ENCODE assay signal across 8 mouse cellular contexts in genomic region chr17:34197904-34198520, GRCm38 (mm10). TPM values are rescaled to one million over a fixed set of nuclear protein-coding genes. Genes with fewer than 3 reads are reported as not detected.
DNase-seq lines count a peak whose midpoint lies in the region; ATAC-seq and TF ChIP-seq lines count a peak whose summit lies in the region.

No protein-coding gene starts in this region.

- peak overlapping the region; percentile 85 to 99 (median 93) for H3K4me3 ChIP-seq in CH12.LX (replicated peaks in 1 of 3; ENCODE audit: low read depth in 2 of 3, low read length in 2 of 3, poor library complexity in 1 of 3)
- peak overlapping the region; percentile 44 for H3K4me3 ChIP-seq in heart, adult 2 months
- peak overlapping the region; percentile 43 for H3K4me3 ChIP-seq in lung, embryonic 14.5 days (ENCODE audit: low read depth, low read length)
- H3K4me3 ChIP-seq in olfactory bulb, adult 2 months (ENCODE audit: insufficient read depth, low read depth, low read length): peak overlapping the region; percentile 49

- no peak for TF ChIP-seq CTCF in CH12.LX (conservative IDR thresholded peaks at IDR 0.05 in 1 of 2, IDR thresholded peaks at IDR 0.05 in 1 of 2; ENCODE audit: low read depth in 2 of 2, low read length in 2 of 2)
- TF ChIP-seq CTCF in heart, adult 2 months (IDR thresholded peaks at IDR 0.05): no peak
- TF ChIP-seq CTCF in lung, embryonic 14.5 days (IDR thresholded peaks at IDR 0.05; ENCODE audit: low read depth): no peak
- TF ChIP-seq CTCF in olfactory bulb, adult 2 months (IDR thresholded peaks at IDR 0.05; ENCODE audit: insufficient read depth, low read depth, low read length): no peak

- H3K4me1 ChIP-seq in CH12.LX (ENCODE audit: control insufficient read depth in 1 of 2, insufficient read depth in 2 of 2): peaks cover 26 to 61% of the 10 kb centered on the region in 2 experiments
- peaks cover 3% of the 10 kb centered on the region; the same call in 1 of the 2 replicates for H3K4me1 ChIP-seq in heart, adult 2 months (ENCODE audit: control insufficient read depth, insufficient read depth, low read length)
- no peaks in the 10 kb centered on the region for H3K4me1 ChIP-seq in lung, embryonic 14.5 days (ENCODE audit: insufficient read depth)
- peaks cover 15% of the 10 kb centered on the region for H3K4me1 ChIP-seq in olfactory bulb, adult 2 months (ENCODE audit: control insufficient read depth, insufficient read depth, low read length)

- no peaks in the 10 kb centered on the region for H3K27me3 ChIP-seq in CH12.LX (replicated peaks)
- H3K27me3 ChIP-seq in heart, adult 2 months (ENCODE audit: control insufficient read depth, insufficient read depth, low read length): no peaks in the 10 kb centered on the region
- H3K27me3 ChIP-seq in lung, embryonic 14.5 days (ENCODE audit: insufficient read depth, low read length): peaks cover 61% of the 10 kb centered on the region

- peaks cover 56% of the 10 kb centered on the region for H3K79me2 ChIP-seq in CH12.LX (replicated peaks; ENCODE audit: control insufficient read depth, extremely low read depth, insufficient read depth, poor library complexity, severe bottlenecking)
- no peaks in the 10 kb centered on the region for H3K79me2 ChIP-seq in heart, adult 2 months (replicated peaks; ENCODE audit: control insufficient read depth, insufficient read depth, low read length)

- peak overlapping the region; percentile 93 for H3K27ac ChIP-seq in CH12.LX (ENCODE audit: insufficient read depth, low read depth)
- peak overlapping the region; percentile 78 for H3K27ac ChIP-seq in heart, adult 2 months
- no peak overlapping the region for H3K27ac ChIP-seq in lung, embryonic 14.5 days (ENCODE audit: low read depth)
- H3K27ac ChIP-seq in olfactory bulb, adult 2 months (ENCODE audit: insufficient read depth, low read depth, low read length): no peak overlapping the region

- WGBS in heart, adult 2 months: 2% methylated on average over 32 of the region's 32 CpGs
- 4% methylated on average over 32 of the region's 32 CpGs for WGBS in lung, embryonic 14.5 days
- 2% methylated on average over 32 of the region's 32 CpGs for WGBS in olfactory bulb, adult 2 months

- H3K9ac ChIP-seq in CH12.LX (ENCODE audit: insufficient read depth, low read depth): peak overlapping the region; percentile 100
- peak overlapping the region; percentile 67 for H3K9ac ChIP-seq in heart, adult 2 months (ENCODE audit: low read depth, low read length)
- H3K9ac ChIP-seq in lung, embryonic 14.5 days: peak overlapping the region; percentile 36

- H3K9me3 ChIP-seq in CH12.LX (replicated peaks; ENCODE audit: low read length): no peaks in the 10 kb centered on the region
- no peaks in the 10 kb centered on the region for H3K9me3 ChIP-seq in lung, embryonic 14.5 days (ENCODE audit: low read depth, low read length)

- TF ChIP-seq POLR2A in CH12.LX (IDR thresholded peaks at IDR 0.05; ENCODE audit: low read depth, low read length): peak; percentile 80
- peak; percentile 79 for TF ChIP-seq POLR2A in heart, adult 2 months (IDR thresholded peaks at IDR 0.05; ENCODE audit: insufficient read depth, low read depth, low read length)
- no peak for TF ChIP-seq POLR2A in olfactory bulb, adult 2 months (IDR thresholded peaks at IDR 0.05; ENCODE audit: insufficient read depth, low read depth, low read length)

- H3K4me2 ChIP-seq in CH12.LX (ENCODE audit: insufficient read depth, low read depth, poor library complexity, severe bottlenecking): peak overlapping the region; percentile 89
- H3K4me2 ChIP-seq in lung, embryonic 14.5 days: peak overlapping the region; percentile 69

- DNase-seq in CH12.LX (ENCODE audit: extremely low read depth): peak; percentile 91
- peak; percentile 73 for DNase-seq in adrenal gland, postnatal 10 days
- DNase-seq in heart, adult 2 months: peak; percentile 76 to 84
- peak; percentile 45 for DNase-seq in kidney, adult 11 months
- DNase-seq in lung, embryonic 14.5 days: peak; percentile 35
- DNase-seq in cerebellum, adult 9-11 months: no peak
- no peak for DNase-seq in layer of hippocampus, adult 11-12 months (ENCODE audit: low spot score)

- TF ChIP-seq EP300 in CH12.LX (IDR thresholded peaks at IDR 0.05; ENCODE audit: low read length): peak; percentile 82
- TF ChIP-seq EP300 in heart, adult 2 months (IDR thresholded peaks at IDR 0.05; ENCODE audit: insufficient read depth, low read depth, low read length): peak; percentile 52; the same call in 1 of the 2 replicates

- peaks cover 53 to 71% of the 10 kb centered on the region in 2 experiments for H3K36me3 ChIP-seq in CH12.LX (replicated peaks in 1 of 2; ENCODE audit: control insufficient read depth in 1 of 2, insufficient read depth in 1 of 2, low read length in 1 of 2)
- H3K36me3 ChIP-seq in heart, adult 2 months (ENCODE audit: control insufficient read depth, insufficient read depth, low read length): no peaks in the 10 kb centered on the region
- no peaks in the 10 kb centered on the region for H3K36me3 ChIP-seq in lung, embryonic 14.5 days (ENCODE audit: insufficient read depth)

- dilution Hi-C loops in CH12.LX (cut with MboI; ENCODE audit: extremely low pct_ligation_motif_present, extremely low pct_unique_long_range_greater_than_20kb, low sequenced_read_pairs): no loop called here

- intact Hi-C loops in heart, adult 2 months (cut with DNase I): loop anchor here (1.0 kb wide), 1 partner anchor 11 kb away; the partner anchor contains the start of genes Psmb9 and Tap1

- TF ChIP-seq RAD21 in CH12.LX (IDR thresholded peaks at IDR 0.05; ENCODE audit: low read depth, low read length): no peak

- peak; percentile 11; the same call in 1 of the 2 replicates for ATAC-seq in lung, embryonic 14.5 days (ENCODE audit: insufficient read depth)

- in situ Hi-C loops in CH12.LX (cut with MboI; ENCODE audit: low pct_ligation_motif_present, low pct_unique_long_range_greater_than_20kb, low sequenced_read_pairs): no loop called here

TF ChIP-seq in CH12.LX, 34 proteins besides CTCF, POLR2A, EP300 and RAD21 (continues in another document):
- TF ChIP-seq MEF2A (IDR thresholded peaks at IDR 0.05; ENCODE audit: borderline replicate concordance, low read depth, low read length) (peak; percentile 74), ZC3H11A (IDR thresholded peaks at IDR 0.05; ENCODE audit: low read depth, low read length) (no peak), ZMIZ1 (IDR thresholded peaks at IDR 0.05; ENCODE audit: low read depth, low read length) (peak; percentile 46), JUND (conservative IDR thresholded peaks at IDR 0.05; ENCODE audit: low read depth, low read length) (no peak), POLR2AphosphoS2 (IDR thresholded peaks at IDR 0.05; ENCODE audit: low read depth, low read length) (no peak; the same call in 1 of the 2 replicates), MYC (IDR thresholded peaks at IDR 0.05; ENCODE audit: low read depth, low read length) (no peak; the same call in 1 of the 2 replicates)

RNA-seq across cellular contexts. Expression of gene Psmb8, which starts 0.5 kb away (rescaled TPM):
- total RNA-seq in CH12.LX (2012; rRNA removed) (989 and 1,092 TPM in 2 replicates), CH12.LX (2014; rRNA removed) (846 and 857 TPM in 2 replicates)
- polyA plus RNA-seq in CH12.LX (2012; ENCODE audit: insufficient read length, low read depth): 652 and 654 TPM in 2 replicates
- 10 to 100 TPM; 22.8 to 29.1 TPM for total RNA-seq in adrenal gland, postnatal 10 days (2021)
- total RNA-seq in heart, adult 2 months (2021): 10 to 100 TPM; 12.3 to 18.9 TPM
- polyA plus RNA-seq in heart, adult 2 months (2012; rRNA removed): 33.5 and 44.2 TPM in 2 replicates
- polyA plus RNA-seq in lung, embryonic 14.5 days (2014; fragmentation: Nextera tagmentation; extraction: Ambion mirVana): 7.9 and 8.9 TPM in 2 replicates
- polyA plus RNA-seq in olfactory bulb, adult 2 months (2012; ENCODE audit: insufficient read depth, insufficient read length, low replicate concordance, missing spikeins): not detected in 2 replicates

RNA-seq across cellular contexts. Expression of gene Tap2, which starts 5.3 kb away (rescaled TPM):
- total RNA-seq in CH12.LX (2012; rRNA removed): 110 and 116 TPM in 2 replicates
- total RNA-seq in CH12.LX (2014; rRNA removed): 54.8 and 62.2 TPM in 2 replicates
- polyA plus RNA-seq in CH12.LX (2012; ENCODE audit: insufficient read length, low read depth): 121 and 124 TPM in 2 replicates
- total RNA-seq in adrenal gland, postnatal 10 days (2021): 10 to 100 TPM; 32.8 to 35.0 TPM
- total RNA-seq in heart, adult 2 months (2021): 10 to 100 TPM; 26.1 to 31.2 TPM
- 25.0 and 26.5 TPM in 2 replicates for polyA plus RNA-seq in heart, adult 2 months (2012; rRNA removed)
- polyA plus RNA-seq in lung, embryonic 14.5 days (2014; fragmentation: Nextera tagmentation; extraction: Ambion mirVana): 3.0 and 3.7 TPM in 2 replicates
- polyA plus RNA-seq in olfactory bulb, adult 2 months (2012; ENCODE audit: insufficient read depth, insufficient read length, low replicate concordance, missing spikeins): 159 TPM in 1 of 2 replicates, not detected in the other

RNA-seq across cellular contexts. Expression of gene Psmb9, which starts 10.4 kb away (rescaled TPM):
- total RNA-seq in CH12.LX (2012; rRNA removed) (435 and 547 TPM in 2 replicates), CH12.LX (2014; rRNA removed) (156 and 159 TPM in 2 replicates)
- polyA plus RNA-seq in CH12.LX (2012; ENCODE audit: insufficient read length, low read depth): 192 and 196 TPM in 2 replicates
- total RNA-seq in adrenal gland, postnatal 10 days (2021): 10 to 100 TPM; 13.5 to 18.2 TPM
- 10 to 100 TPM in 1 of 2 experiments, 1 to 10 TPM in 1; 6.9 to 13.5 TPM for total RNA-seq in heart, adult 2 months (2021)
- 16.0 and 20.5 TPM in 2 replicates for polyA plus RNA-seq in heart, adult 2 months (2012; rRNA removed)
- 3.4 and 4.5 TPM in 2 replicates for polyA plus RNA-seq in lung, embryonic 14.5 days (2014; fragmentation: Nextera tagmentation; extraction: Ambion mirVana)
- polyA plus RNA-seq in olfactory bulb, adult 2 months (2012; ENCODE audit: insufficient read depth, insufficient read length, low replicate concordance, missing spikeins): 272 TPM in 1 of 2 replicates, not detected in the other

RNA-seq across cellular contexts. Expression of gene Tap1, which starts 10.7 kb away (rescaled TPM):
- 164 and 184 TPM in 2 replicates for total RNA-seq in CH12.LX (2012; rRNA removed)
- total RNA-seq in CH12.LX (2014; rRNA removed): 90.1 and 102 TPM in 2 replicates
- polyA plus RNA-seq in CH12.LX (2012; ENCODE audit: insufficient read length, low read depth): 157 and 161 TPM in 2 replicates
- total RNA-seq in adrenal gland, postnatal 10 days (2021): 10 to 100 TPM; 11.9 to 15.5 TPM
- 1 to 10 TPM; 3.4 to 7.2 TPM for total RNA-seq in heart, adult 2 months (2021)
- polyA plus RNA-seq in heart, adult 2 months (2012; rRNA removed): 10.9 and 11.7 TPM in 2 replicates
- 3.5 and 4.0 TPM in 2 replicates for polyA plus RNA-seq in lung, embryonic 14.5 days (2014; fragmentation: Nextera tagmentation; extraction: Ambion mirVana)
- polyA plus RNA-seq in olfactory bulb, adult 2 months (2012; ENCODE audit: insufficient read depth, insufficient read length, low replicate concordance, missing spikeins): not detected in 2 replicates

RNA-seq across cellular contexts. Expression of gene H2-Ob, which starts 40.7 kb away (rescaled TPM):
- 8.4 and 13.7 TPM in 2 replicates for total RNA-seq in CH12.LX (2012; rRNA removed)
- total RNA-seq in CH12.LX (2014; rRNA removed): 31.9 and 39.7 TPM in 2 replicates
- polyA plus RNA-seq in CH12.LX (2012; ENCODE audit: insufficient read length, low read depth): 19.9 and 27.2 TPM in 2 replicates
- 1 to 10 TPM; 2.7 to 3.5 TPM for total RNA-seq in adrenal gland, postnatal 10 days (2021)
- 1 to 10 TPM in 1 of 2 experiments, under 1 TPM in 1; 0.55 to 1.0 TPM for total RNA-seq in heart, adult 2 months (2021)
- 3.5 and 6.2 TPM in 2 replicates for polyA plus RNA-seq in heart, adult 2 months (2012; rRNA removed)
- not detected in 2 replicates for polyA plus RNA-seq in lung, embryonic 14.5 days (2014; fragmentation: Nextera tagmentation; extraction: Ambion mirVana)
- not detected in 2 replicates for polyA plus RNA-seq in olfactory bulb, adult 2 months (2012; ENCODE audit: insufficient read depth, insufficient read length, low replicate concordance, missing spikeins)

Comparison
In these comparisons a context has a peak if more than half of its experiments do, and no peak if none do; other contexts are left out.
1. DNase-seq: peak in CH12.LX (single experiment), adrenal gland, postnatal 10 days (single experiment), heart, adult 2 months (2 of 2), kidney, adult 11 months (single experiment) and lung, embryonic 14.5 days (single experiment); none in cerebellum, adult 9-11 months (single experiment) and layer of hippocampus, adult 11-12 months (single experiment).
2. H3K27ac ChIP-seq: peak in CH12.LX (single experiment) and heart, adult 2 months (single experiment); none in lung, embryonic 14.5 days (single experiment) and olfactory bulb, adult 2 months (single experiment).
3. H3K4me3 ChIP-seq: peak in every context shown above with its lines; median percentile 93 in CH12.LX; 49 in olfactory bulb, adult 2 months; 44 in heart, adult 2 months; 43 in lung, embryonic 14.5 days.
4. H3K9ac ChIP-seq: peak in every context shown above with its lines; median percentile 100 in CH12.LX; 67 in heart, adult 2 months; 36 in lung, embryonic 14.5 days.